Mouse (Mus musculus) A20 (cell line): ENCODE measurements at regions not wholly inside any gene's neighbourhood (a gene's known extent, or its start where the extent isn't known, plus 50 kb on each side); places are given as distances from the start of the nearest gene placed in this dataset.
A peak's percentile ranks its signal among the peaks of the same experiment; 100 is the strongest.

Experiments
- DNase-seq: peaks from one replicate; pipeline ENCODE4 v3.0.0-alpha.2; 2011; ENCODE audit warnings: low read depth, low spot score

DNA sequence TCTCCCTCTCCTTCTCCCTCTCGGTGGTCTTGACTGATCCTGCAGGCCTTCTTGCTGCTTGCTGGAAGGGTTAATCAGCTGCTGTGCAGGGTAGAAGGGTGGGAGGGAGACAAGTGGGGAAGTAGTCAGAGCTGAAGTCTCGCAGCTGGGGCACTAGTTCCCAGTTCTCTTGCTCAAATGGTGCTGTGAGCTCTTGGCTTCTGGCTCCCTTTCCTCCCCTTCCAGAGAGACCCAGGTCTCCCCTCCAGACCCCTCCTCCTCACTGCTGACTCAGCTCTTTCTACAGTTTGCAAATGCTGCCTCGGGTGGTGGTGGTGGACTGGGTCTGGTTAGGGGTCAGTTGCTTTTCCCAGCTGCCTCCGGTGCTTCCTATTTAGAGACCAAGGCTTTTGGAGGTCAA lies 100.8 kb upstream of the Id2 start:
- no peak for DNase-seq

GRCm38 (mm10) chr12:25196022-25196421 lies 99.1 kb upstream of the Id2 start:
- no peak for DNase-seq

- DNase-seq: no peak
Observed at GRCm38 (mm10) chr12:25192216-25192615, 95.3 kb upstream of the Id2 start.

- peak; percentile 90 for DNase-seq
Observed at GRCm38 (mm10) chr12:25190360-25190759, 93.4 kb upstream of the Id2 start.

- DNase-seq: peak; percentile 92
Observed at GRCm38 (mm10) chr12:25189174-25189761, 92.3 kb upstream of the Id2 start.

DNA sequence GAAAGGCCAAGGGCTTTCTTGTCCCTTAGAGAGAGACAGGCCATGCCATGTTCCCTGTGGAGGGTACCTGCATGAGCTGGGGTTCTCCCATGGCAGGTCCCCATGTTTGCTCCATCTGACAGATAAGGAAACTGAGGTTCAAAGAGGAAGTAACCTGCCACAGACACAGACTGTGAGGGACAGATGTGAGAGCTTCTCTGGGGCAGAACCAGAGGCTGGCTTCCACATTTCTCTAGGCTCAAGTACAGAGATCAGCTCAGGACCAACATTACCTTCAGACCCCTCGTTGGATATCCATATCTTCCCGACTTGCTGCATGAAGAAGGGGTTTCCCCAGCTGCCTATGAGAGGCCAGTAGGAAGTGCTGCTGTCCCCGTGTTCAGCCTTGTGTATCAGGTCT lies 91.6 kb upstream of the Id2 start:
- peak; percentile 85 for DNase-seq

DNA sequence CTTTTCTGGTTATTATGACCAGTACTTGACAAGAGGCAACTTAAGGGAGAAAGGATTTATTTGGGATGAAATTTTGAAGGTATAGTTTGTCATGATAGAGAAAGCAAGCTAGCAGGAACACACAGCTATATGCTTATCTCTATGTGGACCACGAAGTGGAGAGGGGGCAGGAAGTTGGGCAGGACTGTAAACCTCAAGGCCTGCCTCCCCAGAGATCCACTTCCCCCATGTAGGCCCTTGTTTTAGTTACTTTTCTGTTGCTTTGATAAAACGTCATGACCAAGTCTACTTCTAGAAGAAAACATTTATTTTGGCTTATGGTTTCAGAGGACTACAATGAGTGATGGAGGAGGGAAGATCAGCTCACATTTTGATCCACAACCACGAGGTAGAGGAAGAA lies 90.3 kb upstream of the Id2 start:
- peak; percentile 14 for DNase-seq

DNA sequence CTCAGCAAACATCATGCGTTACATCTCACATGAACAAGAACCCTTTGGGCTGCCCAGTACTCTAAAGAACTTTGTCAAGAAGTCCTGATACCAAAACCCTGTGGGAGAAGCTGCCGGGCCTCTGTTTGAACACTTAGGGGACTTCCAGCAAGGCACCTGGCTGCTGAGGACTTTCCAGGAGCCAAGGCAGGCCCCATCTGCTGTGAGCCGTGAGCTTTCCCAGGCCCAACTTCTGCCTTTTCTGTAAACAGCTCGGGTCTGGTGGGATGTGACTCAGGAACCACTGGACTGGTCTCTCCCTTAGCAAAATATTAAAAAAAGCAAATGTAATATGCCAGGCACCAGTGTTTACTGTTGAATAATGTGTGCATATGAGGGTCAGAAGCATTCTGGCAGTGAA lies 85.7 kb upstream of the Id2 start:
- DNase-seq: no peak

GRCm38 (mm10) chr12:25181317-25181716 lies 84.4 kb upstream of the Id2 start:
- DNase-seq: no peak

- peak; percentile 59 for DNase-seq
Observed at GRCm38 (mm10) chr12:25180861-25181260, 83.9 kb upstream of the Id2 start.

DNA sequence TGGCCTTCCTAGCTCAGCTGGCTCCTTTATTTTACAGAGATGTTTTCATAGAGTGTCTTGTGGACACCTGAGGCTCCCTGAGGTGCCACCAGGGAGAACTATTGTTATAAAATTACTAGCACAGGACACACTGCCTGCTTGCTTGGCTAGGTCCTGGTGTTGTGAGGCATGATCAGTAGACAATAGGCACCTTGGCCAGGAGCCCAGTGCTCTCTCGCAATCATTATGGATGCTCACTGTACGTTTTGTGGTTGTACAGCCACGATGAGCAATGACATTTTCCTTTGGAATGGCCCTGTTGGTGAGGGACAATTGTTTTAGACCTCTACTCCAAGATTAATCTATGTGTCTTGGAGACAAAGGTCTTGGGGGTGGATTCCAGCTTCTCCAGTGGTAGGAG lies 83.3 kb upstream of the Id2 start:
- no peak for DNase-seq

GRCm38 (mm10) chr12:25178491-25179115 lies 81.7 kb upstream of the Id2 start:
- peak; percentile 59 for DNase-seq

GRCm38 (mm10) chr12:25177827-25178226 lies 80.9 kb upstream of the Id2 start:
- DNase-seq: peak; percentile 41

- DNase-seq: no peak
Observed at GRCm38 (mm10) chr12:25176565-25176964, 79.6 kb upstream of the Id2 start.

GRCm38 (mm10) chr12:25173064-25173463 lies 76.1 kb upstream of the Id2 start:
- DNase-seq: no peak

GRCm38 (mm10) chr12:25172450-25172849 lies 75.5 kb upstream of the Id2 start:
- peak; percentile 76 for DNase-seq

- no peak for DNase-seq
Observed at GRCm38 (mm10) chr12:25169611-25170010, 72.7 kb upstream of the Id2 start.

GRCm38 (mm10) chr12:25168213-25168545 lies 71.2 kb upstream of the Id2 start:
- DNase-seq: no peak

DNA sequence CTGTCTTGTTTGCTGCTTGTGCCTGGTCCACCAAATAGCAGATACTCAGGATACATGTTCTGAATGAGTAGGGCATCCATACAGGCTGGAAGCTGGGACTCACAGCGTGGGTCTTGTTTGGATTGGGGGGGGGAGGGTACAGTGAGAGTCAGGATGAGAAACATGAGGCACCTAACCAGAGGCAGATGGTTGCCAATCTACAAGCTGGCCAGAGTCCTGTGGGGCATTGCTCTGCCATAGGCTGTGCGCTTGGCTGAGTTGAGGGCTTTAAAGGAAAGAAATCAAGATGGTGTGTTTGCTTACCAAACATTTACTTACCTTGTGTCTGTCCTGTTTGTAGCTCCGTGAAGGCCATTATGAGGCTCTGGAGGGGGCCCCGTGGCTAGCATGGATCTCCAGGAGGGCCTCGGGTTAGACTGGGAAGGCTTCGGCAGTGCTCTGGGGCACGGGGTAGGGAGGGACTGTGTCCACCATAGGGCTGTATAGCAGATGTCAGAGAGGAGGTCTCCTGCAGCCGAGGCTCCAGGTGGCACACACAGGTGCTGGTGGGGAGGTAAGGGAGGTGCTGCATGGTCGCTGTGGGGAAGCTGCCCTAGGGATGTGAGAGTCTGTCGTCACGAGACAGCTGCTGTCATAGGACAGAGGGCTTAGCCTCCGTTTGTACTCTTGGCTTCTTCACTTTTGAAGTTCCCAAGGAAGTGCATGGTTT lies 70.7 kb upstream of the Id2 start:
- DNase-seq: peak; percentile 45

GRCm38 (mm10) chr12:25166525-25166924 lies 69.6 kb upstream of the Id2 start:
- no peak for DNase-seq

GRCm38 (mm10) chr12:25165650-25166049 lies 68.7 kb upstream of the Id2 start:
- peak; percentile 87 for DNase-seq

- DNase-seq: peak; percentile 41
Observed at GRCm38 (mm10) chr12:25164724-25165123, 67.8 kb upstream of the Id2 start.

GRCm38 (mm10) chr12:25163541-25163940 lies 66.6 kb upstream of the Id2 start:
- DNase-seq: no peak
